Mouse (Mus musculus): ENCODE data around the gene Cntln.

DNA sequence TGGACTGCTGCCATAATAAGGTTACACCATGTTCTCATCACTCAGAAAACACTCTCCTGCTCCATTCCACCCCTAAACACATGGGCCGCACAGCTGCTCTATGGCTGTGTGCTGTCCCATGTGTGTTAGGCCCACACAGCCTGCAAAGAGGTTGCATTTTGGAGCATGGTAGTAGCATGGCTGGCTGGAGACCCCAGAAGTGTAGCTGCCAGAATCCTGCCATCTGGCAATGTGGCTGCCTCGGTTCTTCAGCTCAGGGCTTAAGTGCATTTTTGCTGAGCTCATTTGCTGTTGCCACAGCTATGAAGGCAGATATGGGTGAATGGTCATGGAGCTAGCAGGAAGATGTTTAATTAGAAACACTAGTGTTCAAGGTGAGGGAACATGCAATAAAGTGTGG lies 58.0 kb downstream of the Cntln start:
- TF ChIP-seq CTCF (IDR thresholded peaks at IDR 0.05; ENCODE audit: low read depth) (no peak), EP300 (IDR thresholded peaks at IDR 0.05; ENCODE audit: low read depth) (no peak)

Data from liver, postnatal 0 days (tissue).